Mouse (Mus musculus) forebrain, embryonic 13.5 days (tissue): ENCODE results near the gene Tbx4. TPM values are rescaled to one million over a fixed set of nuclear protein-coding genes. Genes with fewer than 3 reads are reported as not detected.

Experiments
- ATAC-seq: fragments of 200-750 bp; cut with Nextera tagmentation; 2 replicates; pipeline ENCODE4 v1.8.0; 2017
- H3K27ac ChIP-seq: fragments of 300-500 bp; sonication (generic); 2 replicates; pipeline ENCODE4 v1.5.1; 2015; ENCODE audit warnings: inconsistent platforms, mild to moderate bottlenecking, moderate library complexity
- H3K27me3 ChIP-seq: fragments of 300-500 bp; sonication (generic); 2 replicates; pipeline ENCODE4 v1.6.1; 2015; ENCODE audit warnings: mild to moderate bottlenecking, inconsistent platforms
- H3K36me3 ChIP-seq: fragments of 300-500 bp; sonication (generic); 2 replicates; pipeline ENCODE4 v1.6.1; 2015; ENCODE audit warnings: mild to moderate bottlenecking, inconsistent platforms; ENCODE audit not compliant: poor library complexity, severe bottlenecking
- H3K4me1 ChIP-seq: fragments of 300-500 bp; sonication (generic); 2 replicates; pipeline ENCODE4 v1.6.1; 2015; ENCODE audit warnings: inconsistent platforms
- H3K4me2 ChIP-seq: fragments of 300-500 bp; sonication (generic); 2 replicates; pipeline ENCODE4 v1.6.1; 2015; ENCODE audit warnings: inconsistent platforms, mild to moderate bottlenecking, moderate library complexity
- H3K4me3 ChIP-seq: fragments of 300-500 bp; sonication (generic); 2 replicates; pipeline ENCODE4 v1.5.1; 2015; ENCODE audit warnings: mild to moderate bottlenecking, inconsistent platforms
- H3K9ac ChIP-seq: fragments of 300-500 bp; sonication (generic); 2 replicates; pipeline ENCODE4 v1.6.1; 2015; ENCODE audit warnings: mild to moderate bottlenecking, inconsistent platforms
- H3K9me3 ChIP-seq: fragments of 300-500 bp; sonication (generic); replicated peaks from 2 replicates; pipeline ENCODE4 v1.6.1; 2016; ENCODE audit warnings: inconsistent platforms
- WGBS: fragments of 180-500 bp; shearing (Covaris S2); methylation state at CpG from one replicate; pipeline ENCODE4 v1.1.7; 2015; 5-methylcytosine and 5-hydroxymethylcytosine counted together
- polyA plus RNA-seq: library from polyadenylated mRNA; unstranded; fragments of >200 nt; fragmentation: Nextera tagmentation; extraction: Ambion mirVana; gene quantifications from 2 replicates; pipeline ENCODE4 v1.2.1, GENCODE M21; 2015

Tbx4 gene
- polyA plus RNA-seq, 1 experiment from 2014 or later = 0.06 TPM

DNA sequence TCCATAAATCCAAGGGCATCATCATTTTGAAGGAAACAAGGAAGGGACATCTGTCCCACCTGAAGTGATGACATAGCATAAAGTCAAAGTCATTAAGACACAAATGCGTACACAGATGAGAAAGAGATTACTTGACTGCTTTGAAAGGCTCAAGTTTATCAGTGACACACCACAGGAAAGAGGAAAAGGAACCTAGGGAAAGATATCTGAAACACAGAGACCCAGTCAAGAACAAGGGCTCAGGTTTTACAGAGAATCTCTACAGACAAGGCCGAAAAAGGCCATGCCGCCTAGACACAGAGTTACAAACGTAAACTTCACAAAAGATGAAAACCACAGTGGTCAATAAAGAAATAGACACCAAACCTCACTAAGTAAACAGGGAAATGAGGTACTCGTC is 73.6 kb downstream of the Tbx4 start:
- H3K4me3 ChIP-seq = no peak overlapping the region
- WGBS = 88% methylated on average over 5 of the region's 5 CpGs
- no peak overlapping the region for H3K27ac ChIP-seq
- no peaks in the 10 kb centered on the region for H3K27me3 ChIP-seq
- H3K9me3 ChIP-seq = no peaks in the 10 kb centered on the region
- no peaks in the 10 kb centered on the region for H3K36me3 ChIP-seq
- ATAC-seq = no peak
- H3K4me1 ChIP-seq = no peaks in the 10 kb centered on the region
- no peak overlapping the region for H3K4me2 ChIP-seq
- no peak overlapping the region for H3K9ac ChIP-seq

DNA sequence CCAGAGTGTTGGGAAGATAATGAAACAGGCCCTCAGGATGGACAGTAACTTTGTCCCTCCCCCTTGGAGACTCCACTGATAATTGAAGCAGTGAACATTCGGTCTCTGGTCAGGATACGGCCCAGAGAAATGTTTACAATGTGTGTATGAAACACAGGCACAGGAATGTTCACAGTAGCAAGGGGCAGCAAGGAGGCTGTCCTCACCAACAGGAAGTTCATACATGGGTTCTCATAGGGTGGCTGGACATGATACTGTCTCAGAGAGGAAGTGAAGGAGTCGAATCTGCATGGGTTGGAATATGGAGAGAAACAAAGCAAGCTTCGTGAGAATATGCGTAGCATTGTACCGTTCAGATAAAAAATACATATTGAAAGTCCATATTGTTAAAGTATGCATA is 74.1 kb downstream of the Tbx4 start:
- H3K27ac ChIP-seq = no peak overlapping the region
- 87% methylated on average over 6 of the region's 6 CpGs for WGBS
- no peaks in the 10 kb centered on the region for H3K9me3 ChIP-seq
- ATAC-seq = no peak
- no peak overlapping the region for H3K4me3 ChIP-seq
- H3K4me2 ChIP-seq = no peak overlapping the region
- H3K36me3 ChIP-seq = no peaks in the 10 kb centered on the region
- no peak overlapping the region for H3K9ac ChIP-seq
- no peaks in the 10 kb centered on the region for H3K27me3 ChIP-seq
- H3K4me1 ChIP-seq = no peaks in the 10 kb centered on the region

DNA sequence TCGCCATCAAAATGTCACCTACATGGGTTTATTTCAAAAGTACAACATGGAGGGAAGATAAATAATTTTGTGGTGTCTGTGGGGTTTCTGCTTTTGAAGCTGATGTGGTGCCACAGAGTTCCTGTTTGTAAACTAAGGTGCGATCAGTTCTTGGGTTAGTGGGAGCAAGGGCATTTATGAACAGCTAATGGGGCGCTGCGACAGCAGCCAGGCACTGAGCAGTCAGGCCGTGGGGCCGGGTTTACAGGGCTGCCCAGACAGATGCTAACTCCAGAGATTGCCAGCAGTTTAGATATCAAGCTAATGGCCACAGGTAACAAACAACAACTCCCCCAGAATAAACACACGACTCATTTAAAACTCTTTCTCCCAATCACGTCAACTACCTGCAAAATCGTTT is 75.3 kb downstream of the Tbx4 start:
- ATAC-seq = no peak
- Histone ChIP-seq H3K4me3 (no peak overlapping the region), H3K9me3 (no peaks in the 10 kb centered on the region), H3K36me3 (no peaks in the 10 kb centered on the region), H3K9ac (no peak overlapping the region), H3K27me3 (no peaks in the 10 kb centered on the region), H3K4me2 (no peak overlapping the region), H3K4me1 (no peaks in the 10 kb centered on the region), H3K27ac (no peak overlapping the region)
- 67% methylated on average over 9 of the region's 9 CpGs for WGBS

Other genes with a start within 250 kb of the Tbx4 start
- 0.42 and 0.61 TPM in 2 replicates for gene Tbx2, start 53.9 kb upstream of the Tbx4 start, polyA plus RNA-seq
- not detected in 2 replicates for gene Gm11444, start 36.1 kb upstream of the Tbx4 start, polyA plus RNA-seq